Mouse (Mus musculus) A20 (cell line): ENCODE measurements at regions not wholly inside any gene's neighbourhood (a gene's known extent, or its start where the extent isn't known, plus 50 kb on each side); places are given as distances from the start of the nearest gene placed in this dataset.

Experiments used
- DNase-seq: peaks from one replicate; pipeline ENCODE4 v3.0.0-alpha.2; 2011; ENCODE audit warnings: low read depth, low spot score

GRCm38 (mm10) chr16:87295727-87296126 is 58.3 kb upstream of the N6amt1 start:
- no peak for DNase-seq

DNA sequence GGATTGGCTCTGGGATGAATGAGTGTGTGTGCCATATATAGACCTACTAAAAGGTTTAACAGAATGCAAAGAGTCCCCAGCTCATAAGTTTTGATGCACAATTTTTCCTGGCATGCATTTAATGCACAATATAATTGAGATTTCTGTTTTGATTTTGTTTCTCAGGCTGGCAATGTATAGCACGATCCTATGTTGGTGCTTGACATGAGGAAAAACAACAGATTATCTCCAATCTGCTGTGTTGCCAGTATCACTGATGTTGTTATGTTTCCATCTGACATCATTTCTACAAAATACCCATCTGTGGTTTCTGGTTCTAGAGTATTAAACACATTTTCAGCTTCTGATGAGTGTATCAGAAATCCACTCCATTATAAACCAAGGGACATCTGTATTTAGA is 61.2 kb upstream of the N6amt1 start:
- DNase-seq = no peak

- no peak for DNase-seq
Observed at GRCm38 (mm10) chr16:87291716-87292115, 62.3 kb upstream of the N6amt1 start.

GRCm38 (mm10) chr16:87285639-87286038 is 68.3 kb upstream of the N6amt1 start:
- no peak for DNase-seq

GRCm38 (mm10) chr16:87284835-87285510 is 69.0 kb upstream of the N6amt1 start:
- peak; percentile 47 for DNase-seq

DNA sequence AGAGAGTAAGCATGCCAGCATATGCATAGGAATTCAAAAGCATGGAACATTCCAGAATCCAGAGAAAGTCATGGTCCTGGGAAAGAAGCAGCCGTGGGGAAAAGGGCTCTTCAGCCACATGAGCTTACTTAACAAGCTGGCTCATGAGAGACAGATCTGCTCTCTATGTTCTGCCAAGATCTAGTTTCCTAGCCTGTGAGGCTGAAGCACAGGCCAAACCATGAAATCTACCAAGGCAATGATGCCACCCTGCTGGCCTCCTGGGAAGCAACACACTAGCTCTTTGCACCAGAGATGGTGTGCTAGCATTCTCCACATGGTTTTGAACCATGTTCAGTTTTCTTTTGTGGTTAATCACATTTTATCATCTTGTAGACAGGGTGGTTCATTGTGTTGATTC is 75.5 kb upstream of the N6amt1 start:
- no peak for DNase-seq

DNA sequence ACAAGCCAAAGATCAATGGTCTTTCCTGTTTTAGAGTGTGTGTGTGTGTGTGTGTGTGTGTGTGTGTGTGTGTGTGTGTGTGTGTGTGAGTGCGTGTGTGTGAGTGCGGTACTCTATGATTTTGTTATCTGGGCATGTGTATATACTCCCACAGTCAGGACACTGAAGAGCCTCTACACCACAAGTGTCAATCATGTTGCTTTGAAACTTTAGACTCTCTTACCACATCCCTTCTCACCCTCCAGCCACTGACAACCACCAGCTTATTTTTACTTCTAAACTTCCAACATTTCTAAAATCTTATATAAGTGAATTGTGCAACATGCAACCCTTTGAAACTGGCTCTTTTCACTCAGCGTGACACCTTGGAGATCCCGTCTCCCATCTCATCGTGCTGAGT is 81.6 kb upstream of the N6amt1 start:
- no peak for DNase-seq

- no peak for DNase-seq
Observed at GRCm38 (mm10) chr16:87267954-87268804, 85.8 kb upstream of the N6amt1 start.

GRCm38 (mm10) chr16:87267517-87267916 is 86.5 kb upstream of the N6amt1 start:
- no peak for DNase-seq

DNA sequence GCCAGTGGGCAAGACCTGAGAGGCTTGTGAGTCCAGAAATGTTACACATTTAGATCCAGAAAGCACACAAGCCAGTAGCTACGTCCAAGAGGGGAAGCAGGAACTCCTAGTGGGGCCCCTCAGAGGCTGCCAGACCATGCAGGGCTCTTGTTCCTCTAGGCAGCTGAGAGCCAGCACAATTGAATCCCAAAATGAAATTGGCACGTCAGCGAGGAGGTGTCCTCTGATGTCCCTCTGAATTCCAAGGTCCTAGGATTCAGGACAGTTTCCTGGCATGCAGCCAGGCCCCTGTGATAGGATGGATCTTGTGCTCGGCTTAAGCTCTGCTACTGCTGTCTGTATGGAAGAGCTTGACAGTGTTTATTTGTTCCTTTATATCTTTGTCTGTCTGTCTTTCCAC is 90.4 kb upstream of the N6amt1 start:
- no peak for DNase-seq

DNA sequence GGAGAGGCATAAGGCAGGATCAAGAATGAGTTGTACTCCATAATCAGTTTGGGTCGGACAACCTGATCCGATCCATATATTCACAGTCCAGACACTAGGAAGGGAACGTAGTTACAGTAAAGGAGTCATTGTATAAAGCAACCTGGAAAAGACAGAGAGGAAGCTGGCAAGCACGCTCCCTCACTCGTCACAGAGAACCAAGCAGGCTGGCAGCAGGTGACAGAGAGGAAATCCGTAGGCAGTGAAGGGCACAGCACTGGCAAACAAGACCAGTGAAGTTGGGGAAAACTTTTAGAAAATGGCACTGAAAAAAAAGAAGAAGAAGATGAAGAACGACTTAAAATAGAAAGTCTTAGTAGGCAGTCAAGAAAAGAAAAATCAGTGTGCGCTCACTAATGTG is 90.9 kb upstream of the N6amt1 start:
- DNase-seq = no peak

- DNase-seq = no peak
Observed at GRCm38 (mm10) chr16:87262497-87262896, 91.5 kb upstream of the N6amt1 start.

DNA sequence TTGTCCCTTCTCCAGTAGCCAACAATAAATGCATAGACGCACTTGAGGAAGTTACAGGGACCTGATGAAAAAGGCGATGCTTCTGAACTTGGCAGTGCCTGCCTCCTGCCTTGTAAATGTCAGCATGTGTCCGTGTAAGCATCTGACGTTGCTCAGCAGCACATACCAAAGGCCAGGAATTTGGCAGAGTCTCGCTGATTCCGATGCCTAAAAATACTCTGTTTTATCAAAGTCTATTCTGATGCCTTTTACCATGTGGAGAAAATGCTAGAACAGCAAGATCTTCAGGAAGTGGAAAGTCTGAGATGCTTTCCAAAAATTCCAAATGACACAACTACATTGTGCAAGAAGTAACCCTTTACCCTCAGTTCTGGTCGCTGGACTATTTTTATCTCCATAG is 92.5 kb upstream of the N6amt1 start:
- DNase-seq = no peak

GRCm38 (mm10) chr16:87254736-87255135 is 99.2 kb upstream of the N6amt1 start:
- DNase-seq = no peak

GRCm38 (mm10) chr16:87250531-87250930 is 103.5 kb upstream of the N6amt1 start:
- no peak for DNase-seq

DNA sequence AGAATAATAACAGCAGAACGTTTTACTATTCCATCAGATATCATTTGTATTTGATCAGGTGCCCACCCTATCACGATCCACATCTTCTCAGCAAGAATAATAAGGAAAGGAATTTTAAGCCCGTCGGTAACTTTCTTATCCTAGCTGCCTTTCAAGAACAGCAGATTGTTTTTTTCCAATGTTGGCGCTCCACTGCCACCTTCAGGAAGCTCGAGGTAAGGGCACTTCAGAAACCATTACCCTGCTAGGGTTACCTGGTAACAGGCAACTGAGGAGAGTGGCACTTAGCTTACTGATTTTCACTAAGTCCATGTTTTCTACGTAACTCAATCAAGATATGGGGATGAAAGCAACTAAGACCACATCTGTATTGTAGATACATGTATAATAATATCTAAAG is 104.1 kb upstream of the N6amt1 start:
- DNase-seq = peak; percentile 41

DNA sequence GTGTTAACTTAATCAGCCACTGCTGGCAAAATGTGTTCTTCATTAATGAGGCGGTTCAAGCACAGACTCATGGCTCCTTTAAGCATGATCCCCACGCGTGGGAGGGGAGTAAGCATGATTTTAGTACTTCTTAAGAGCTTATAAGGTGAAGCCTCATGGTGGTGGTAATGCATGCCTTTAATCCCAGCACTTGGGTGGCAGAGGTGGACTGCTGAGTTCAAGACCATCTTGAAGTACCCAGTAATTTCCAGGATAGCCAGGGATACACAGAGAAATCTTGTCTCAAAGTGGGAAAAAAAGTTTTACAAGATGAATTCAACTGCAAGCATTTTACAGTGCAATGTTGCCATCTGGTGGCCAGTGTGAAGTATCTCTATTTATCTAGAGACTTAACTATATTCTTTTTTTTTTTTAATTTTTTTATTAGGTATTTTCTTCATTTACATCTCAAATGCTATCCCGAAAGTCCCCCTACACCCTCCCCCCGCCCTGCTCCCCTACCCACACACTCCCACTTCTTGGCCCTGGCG is 105.4 kb upstream of the N6amt1 start:
- DNase-seq = peak; percentile 47

GRCm38 (mm10) chr16:87245933-87246791 is 107.8 kb upstream of the N6amt1 start:
- DNase-seq = no peak

DNA sequence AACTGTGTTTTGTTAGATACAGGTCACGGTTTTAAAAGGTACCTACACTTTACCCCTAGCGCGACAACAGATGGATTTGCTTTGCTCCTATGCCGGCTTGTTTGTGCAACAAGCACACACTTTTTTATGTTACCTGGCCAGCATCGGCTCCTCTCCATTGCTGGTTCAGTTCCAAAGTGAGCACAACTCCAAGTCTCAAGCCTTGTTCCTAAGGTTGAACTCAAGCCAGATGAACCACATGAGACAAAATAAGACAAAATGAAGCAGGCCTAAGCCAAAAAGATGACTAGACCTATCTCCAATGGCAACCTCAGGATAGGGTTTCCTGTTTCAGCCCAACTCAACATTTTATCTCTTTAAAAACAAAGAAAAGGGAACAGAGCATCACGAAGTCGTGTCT is 108.5 kb upstream of the N6amt1 start:
- DNase-seq = no peak

- DNase-seq = no peak
Observed at GRCm38 (mm10) chr16:87242027-87242426, 112.0 kb upstream of the N6amt1 start.

- DNase-seq = no peak
Observed at GRCm38 (mm10) chr16:87239105-87239504, 114.9 kb upstream of the N6amt1 start.

DNA sequence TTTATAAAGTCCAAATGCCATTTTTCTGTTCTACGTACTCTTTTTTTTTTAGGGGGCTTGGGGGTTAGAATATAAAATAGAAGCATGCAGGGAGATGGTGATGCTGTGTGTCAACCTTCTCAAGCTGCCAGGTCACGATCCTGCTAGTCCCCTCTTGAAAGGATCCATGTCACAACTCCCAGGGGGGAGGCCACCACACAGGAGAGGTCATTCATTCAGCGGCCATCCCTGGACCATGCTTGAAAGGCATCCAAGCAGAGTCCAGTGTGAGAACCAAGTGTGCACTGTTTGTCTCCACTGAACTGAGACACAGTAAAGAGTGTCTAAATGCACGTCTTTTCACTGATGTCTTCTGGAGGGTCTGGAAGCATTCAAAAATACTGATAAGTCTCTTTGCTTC is 119.8 kb upstream of the N6amt1 start:
- DNase-seq = no peak
